Mouse (Mus musculus): Measurements from ENCODE around the gene Cyp4f18.
"Not testable (repeated sequence)": the region's sequence is repeated elsewhere in the genome, so short reads cannot be mapped to it uniquely, and the experiment has no call there.

Gene Cyp4f18

GRCm38 (mm10) chr8:71981032-71981431 lies 28.4 kb downstream of the Cyp4f18 start:
- CTCF ChIA-PET, result no interaction called here

- CTCF ChIA-PET, result no interaction called here
Observed at GRCm38 (mm10) chr8:71974211-71974610, 35.2 kb downstream of the Cyp4f18 start.

- CTCF ChIA-PET, result no interaction called here
Observed at GRCm38 (mm10) chr8:71971945-71972344, 37.5 kb downstream of the Cyp4f18 start.

GRCm38 (mm10) chr8:71968636-71969035 lies 40.8 kb downstream of the Cyp4f18 start:
- CTCF ChIA-PET, result no interaction called here

- CTCF ChIA-PET, result no interaction called here
Observed at GRCm38 (mm10) chr8:71968100-71968499, 41.3 kb downstream of the Cyp4f18 start.

GRCm38 (mm10) chr8:71967261-71967660 lies 42.2 kb downstream of the Cyp4f18 start:
- CTCF ChIA-PET, result no interaction called here

- CTCF ChIA-PET, result no interaction called here
Observed at GRCm38 (mm10) chr8:71966411-71966810, 43.0 kb downstream of the Cyp4f18 start.

GRCm38 (mm10) chr8:71965166-71965565 lies 44.3 kb downstream of the Cyp4f18 start:
- CTCF ChIA-PET, result no interaction called here

- CTCF ChIA-PET, result interaction anchor here (0.6 kb wide), 1 partner anchor 27 kb away, joined by 3 read pairs; no protein-coding TSS in a partner anchor
Observed at GRCm38 (mm10) chr8:71964051-71964450, 45.4 kb downstream of the Cyp4f18 start.

GRCm38 (mm10) chr8:71961796-71962195 lies 47.6 kb downstream of the Cyp4f18 start:
- CTCF ChIA-PET, result no interaction called here

- CTCF ChIA-PET, result no interaction called here
Observed at GRCm38 (mm10) chr8:71960483-71960882, 48.9 kb downstream of the Cyp4f18 start.

- CTCF ChIA-PET, result interaction anchor here (0.5 kb wide), 1 partner anchor 101 kb away, joined by 3 read pairs; no protein-coding TSS in a partner anchor
Observed at GRCm38 (mm10) chr8:71954666-71955065, 54.8 kb downstream of the Cyp4f18 start.

GRCm38 (mm10) chr8:71952961-71953700 lies 56.3 kb downstream of the Cyp4f18 start:
- CTCF ChIA-PET, result not testable (repeated sequence)

GRCm38 (mm10) chr8:71952489-71952888 lies 56.9 kb downstream of the Cyp4f18 start:
- CTCF ChIA-PET, result interaction anchor here (0.6 kb wide), 1 partner anchor 113 kb away, joined by 5 read pairs; no protein-coding TSS in a partner anchor

GRCm38 (mm10) chr8:71951436-71952161 lies 57.8 kb downstream of the Cyp4f18 start:
- CTCF ChIA-PET, result interaction anchor here (0.6 to 0.7 kb wide), 4 partner anchors 69 to 751 kb away, joined by 3 to 5 read pairs (median 3); no protein-coding TSS in a partner anchor

GRCm38 (mm10) chr8:71950482-71951221 lies 58.8 kb downstream of the Cyp4f18 start, which contains the start of gene Zfp961:
Zfp961 (plus strand) TSS chr8:71951038.
- CTCF ChIA-PET, result interaction anchor here (0.7 to 0.8 kb wide), 2 partner anchors 119 to 752 kb away, joined by 3 read pairs; no protein-coding TSS in a partner anchor

- CTCF ChIA-PET, result no interaction called here
Observed at GRCm38 (mm10) chr8:71948624-71949023, 60.8 kb downstream of the Cyp4f18 start.

GRCm38 (mm10) chr8:71941776-71942175 lies 67.7 kb downstream of the Cyp4f18 start:
- CTCF ChIA-PET, result no interaction called here

- CTCF ChIA-PET, result interaction anchor here (0.5 kb wide), 1 partner anchor 17 kb away, joined by 3 read pairs; no protein-coding TSS in a partner anchor
Observed at GRCm38 (mm10) chr8:71940293-71941208, 68.9 kb downstream of the Cyp4f18 start.

Measured in spleen, embryonic (tissue).